Mouse (Mus musculus) embryonic stem cell, embryonic (primary cell): ENCODE measurements around the gene Tm9sf2.

ENCODE experiments used
- CTCF ChIA-PET, 4 experiments: fragments of 300-600 bp in 2 of 4; fragments of 350-600 bp in 2 of 4; sonication (Branson Sonifier 250); formaldehyde crosslinking; loops; one replicate each; lab custom pipeline; 2022; ENCODE audit warnings: inconsistent platforms in 2 of 4; lab: Charles Lee
- POLR2A ChIA-PET, 4 experiments: fragments of 300-600 bp in 2 of 4; fragments of 350-600 bp in 2 of 4; sonication (Branson Sonifier 250); formaldehyde crosslinking; loops; one replicate each; lab custom pipeline; 2022; ENCODE audit warnings: antibody characterized with exemption in 4 of 4, inconsistent platforms in 1 of 4; lab: Charles Lee

The Tm9sf2 gene

DNA sequence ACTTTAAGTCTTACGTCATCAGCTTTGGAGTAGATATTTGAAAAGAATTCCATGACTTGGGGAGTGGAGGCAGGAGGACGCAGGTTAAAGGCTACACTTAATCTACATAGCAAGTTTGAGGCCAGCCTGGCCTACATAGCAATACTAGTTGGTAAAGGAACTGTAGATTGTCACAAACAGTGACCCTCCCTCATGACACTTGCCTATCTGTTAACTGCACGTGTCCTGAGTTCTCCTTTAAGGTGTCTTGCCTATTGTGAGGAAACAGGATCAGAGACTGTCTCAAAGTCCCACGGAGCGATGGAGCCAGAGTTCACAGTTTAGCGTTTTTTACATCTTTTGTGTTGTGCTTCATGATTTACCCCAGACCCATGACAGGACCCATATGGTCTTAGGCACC, 75.4 kb downstream of the Tm9sf2 start:
- POLR2A ChIA-PET = interaction anchor here in 2 of 4 experiments (0.5 to 6.7 kb wide), 21 partner anchors 8 to 396 kb away, joined by 3 to 42 read pairs (median 4); partner anchors contain the start of gene Zic2 (in 2 of the 2)

DNA sequence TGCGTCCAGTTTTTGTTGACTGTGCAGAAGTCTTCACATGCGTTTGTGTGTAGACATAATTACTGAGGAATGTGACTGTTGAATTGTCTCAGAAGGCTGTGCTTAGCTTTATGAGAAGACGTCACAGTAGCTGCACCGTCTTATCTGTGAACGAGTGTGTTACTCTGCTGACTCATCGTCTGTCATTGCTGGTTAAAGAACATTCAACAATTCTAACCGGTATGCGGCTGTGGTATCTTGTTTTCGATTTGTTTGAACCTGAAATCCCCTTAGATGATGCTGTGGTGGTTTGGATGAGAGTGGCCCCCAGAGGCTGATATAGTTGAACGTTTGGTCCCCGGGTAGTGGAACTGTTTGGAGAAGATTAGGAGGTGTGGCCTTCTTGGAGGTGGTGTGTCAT, 77.1 kb downstream of the Tm9sf2 start:
- ChIA-PET POLR2A (interaction anchor here in 2 of 4 experiments (1.2 to 6.7 kb wide), 3 partner anchors 12 to 80 kb away, joined by 4 to 42 read pairs (median 6); no protein-coding TSS in a partner anchor), CTCF (no interaction called here)

More for the DNA sequence above, 75.4 kb downstream of the Tm9sf2 start:
- CTCF ChIA-PET = interaction anchor here in 1 of 4 experiments (1.7 to 2.0 kb wide), 2 partner anchors 9 to 41 kb away, joined by 5 to 6 read pairs; no protein-coding TSS in a partner anchor

- ChIA-PET CTCF (no interaction called here), POLR2A (interaction anchor here in 1 of 4 experiments (0.8 to 1.4 kb wide), 3 partner anchors 12 to 23 kb away, joined by 3 to 7 read pairs (median 4); no protein-coding TSS in a partner anchor)
Observed at GRCm38 (mm10) chr14:122188250-122188649, 81.4 kb downstream of the Tm9sf2 start.

DNA sequence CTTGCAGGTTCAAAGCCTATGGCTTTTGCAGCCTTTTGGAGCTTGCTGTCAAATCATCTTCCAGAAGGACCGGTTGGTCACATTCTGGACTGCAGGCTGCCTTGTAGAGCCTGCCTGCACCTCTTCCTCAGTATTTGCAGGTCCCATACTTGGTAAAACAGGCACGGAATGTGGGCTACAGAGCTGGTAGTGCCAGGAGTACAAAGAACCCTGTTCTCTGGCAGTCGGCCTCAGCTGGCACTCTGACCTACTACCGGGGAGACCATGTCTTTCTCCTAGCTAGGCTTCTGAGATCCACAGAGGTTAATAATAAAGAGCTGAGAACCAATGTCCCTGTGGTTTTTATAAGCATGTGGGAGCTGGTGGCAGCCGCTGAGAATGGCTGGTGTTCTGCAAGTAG, 83.1 kb downstream of the Tm9sf2 start:
- ChIA-PET POLR2A (interaction anchor here in 3 of 4 experiments (0.7 to 2.1 kb wide), 16 partner anchors 8 to 244 kb away, joined by 3 to 11 read pairs (median 3); partner anchors contain the start of gene Clybl (in 3 of the 3)), CTCF (interaction anchor here (0.5 to 2.8 kb wide), 16 partner anchors 8 to 974 kb away, joined by 3 to 25 read pairs (median 5); partner anchors contain the start of gene Clybl (in 1 of the 4))

GRCm38 (mm10) chr14:122190527-122190926, 83.7 kb downstream of the Tm9sf2 start:
- ChIA-PET CTCF (interaction anchor here (0.6 to 2.8 kb wide), 36 partner anchors 9 to 973 kb away, joined by 3 to 25 read pairs (median 4); partner anchors contain the start of genes Clybl (in 3 of the 4) and Tm9sf2 (in 1 of the 4)), POLR2A (interaction anchor here in 3 of 4 experiments (0.7 to 2.1 kb wide), 19 partner anchors 8 to 263 kb away, joined by 3 to 11 read pairs (median 3); partner anchors contain the start of gene Clybl (in 3 of the 3))

- ChIA-PET POLR2A (interaction anchor here in 3 of 4 experiments (0.7 to 2.1 kb wide), 17 partner anchors 9 to 264 kb away, joined by 3 to 11 read pairs (median 3); partner anchors contain the start of gene Clybl (in 3 of the 3)), CTCF (interaction anchor here (0.6 to 2.8 kb wide), 36 partner anchors 9 to 769 kb away, joined by 3 to 25 read pairs (median 4); partner anchors contain the start of genes Clybl (in 3 of the 4) and Tm9sf2 (in 1 of the 4))
Observed at GRCm38 (mm10) chr14:122190941-122191510, 84.2 kb downstream of the Tm9sf2 start.

DNA sequence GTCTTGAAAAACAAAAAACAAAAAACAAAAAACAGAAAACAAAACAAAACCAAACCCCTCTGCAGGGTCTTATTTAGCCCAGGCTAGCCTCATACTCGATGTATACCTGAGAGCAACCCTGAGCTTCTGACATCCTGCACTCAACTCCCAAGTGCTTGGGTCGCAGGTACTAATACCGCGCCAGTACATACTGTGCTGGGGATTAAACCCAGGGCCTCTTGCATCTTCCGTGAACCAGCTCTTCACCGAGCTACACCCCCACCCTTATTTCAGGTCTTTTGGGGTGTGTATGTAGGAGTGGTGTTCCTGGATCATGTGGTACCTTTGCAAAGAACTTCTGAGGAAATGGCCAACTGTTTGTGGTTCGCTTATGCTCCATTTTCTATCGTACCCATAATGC, 87.8 kb downstream of the Tm9sf2 start:
- CTCF ChIA-PET = interaction anchor here in 1 of 4 experiments (1.1 kb wide), 1 partner anchor 59 kb away, joined by 3 read pairs; no protein-coding TSS in a partner anchor
- POLR2A ChIA-PET = interaction anchor here in 2 of 4 experiments (1.1 to 1.8 kb wide), 3 partner anchors 12 to 385 kb away, joined by 3 to 5 read pairs (median 3); partner anchors contain the start of gene Clybl (in 1 of the 2)

DNA sequence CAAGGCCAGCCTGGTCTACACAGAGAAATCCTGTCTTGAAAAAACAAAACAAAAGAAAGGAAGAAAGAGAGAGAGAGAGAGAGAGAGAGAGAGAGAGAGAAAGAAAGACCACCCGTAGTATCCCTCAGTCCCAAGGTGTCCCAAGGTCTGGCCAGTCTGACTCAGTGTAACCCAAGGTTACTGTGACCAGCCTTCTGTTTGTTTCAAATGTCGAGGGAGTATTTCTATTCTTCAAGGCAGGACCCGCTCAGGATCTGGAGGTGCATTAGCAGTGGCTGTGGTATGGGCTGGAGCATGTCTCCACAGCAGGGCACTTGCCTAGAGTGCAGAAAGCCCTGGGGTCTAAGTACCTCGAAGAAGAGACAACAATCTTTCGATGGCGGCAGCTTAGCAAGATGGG, 90.0 kb downstream of the Tm9sf2 start:
- CTCF ChIA-PET = interaction anchor here in 1 of 4 experiments (0.9 kb wide), 1 partner anchor 679 kb away, joined by 3 read pairs; no protein-coding TSS in a partner anchor
- POLR2A ChIA-PET = interaction anchor here in 1 of 4 experiments (0.6 kb wide), 1 partner anchor 275 kb away, joined by 4 read pairs; no protein-coding TSS in a partner anchor

DNA sequence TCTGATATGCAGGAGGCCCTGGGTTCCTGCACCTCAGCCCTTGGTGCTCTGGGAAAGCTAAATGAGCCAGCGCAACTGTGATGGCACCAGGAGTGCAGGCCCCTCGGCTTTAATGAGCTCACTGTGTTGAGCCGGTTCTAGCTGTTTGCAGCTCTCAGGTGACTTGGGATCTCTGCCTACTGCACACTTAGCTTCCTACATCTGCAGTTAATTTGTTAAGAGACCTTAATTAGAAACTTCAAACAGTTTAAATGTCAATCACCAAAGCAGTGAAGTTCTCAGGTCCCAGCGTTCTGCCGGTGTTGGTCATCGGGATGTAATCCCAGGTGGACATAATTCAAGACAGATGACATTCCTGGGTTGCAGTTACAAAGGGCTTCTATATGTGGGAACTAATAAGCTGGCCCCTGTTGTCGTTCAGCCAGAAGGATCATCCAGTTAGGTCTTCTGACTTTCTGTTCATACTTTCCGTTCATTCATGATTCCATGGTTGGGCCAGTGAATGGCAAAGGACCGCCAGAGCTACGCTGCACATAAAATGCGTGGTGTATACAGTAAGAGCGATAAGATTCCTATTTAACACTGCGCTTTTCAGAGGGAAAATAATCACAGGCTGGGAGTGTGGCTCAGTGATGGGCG, 93.5 kb downstream of the Tm9sf2 start:
- CTCF ChIA-PET = interaction anchor here in 3 of 4 experiments (0.9 to 1.5 kb wide), 3 partner anchors 9 to 10 kb away, joined by 3 to 5 read pairs (median 4); no protein-coding TSS in a partner anchor
- POLR2A ChIA-PET = interaction anchor here in 2 of 4 experiments (0.8 to 2.5 kb wide), 7 partner anchors 10 to 215 kb away, joined by 3 to 6 read pairs (median 3); partner anchors contain the start of gene Clybl (in 1 of the 2)

- POLR2A ChIA-PET = interaction anchor here in 2 of 4 experiments (1.0 to 1.3 kb wide), 4 partner anchors 11 to 225 kb away, joined by 3 to 4 read pairs (median 3); no protein-coding TSS in a partner anchor
- CTCF ChIA-PET = interaction anchor here in 1 of 4 experiments (1.4 kb wide), 1 partner anchor 14 kb away, joined by 4 read pairs; no protein-coding TSS in a partner anchor
Observed at GRCm38 (mm10) chr14:122209177-122209576, 102.3 kb downstream of the Tm9sf2 start.
